Mouse (Mus musculus) yolk sac, embryonic 10.5 days (tissue): ENCODE measurements around the gene Car5a.

Experiments
- DNase-seq: peaks from one replicate; pipeline ENCODE4 v3.0.0-alpha.2; 2017; ENCODE audit warnings: low spot score

The Car5a gene

GRCm38 (mm10) chr8:121954981-121955555, 10.4 kb upstream of the Car5a start:
- no peak for DNase-seq

DNA sequence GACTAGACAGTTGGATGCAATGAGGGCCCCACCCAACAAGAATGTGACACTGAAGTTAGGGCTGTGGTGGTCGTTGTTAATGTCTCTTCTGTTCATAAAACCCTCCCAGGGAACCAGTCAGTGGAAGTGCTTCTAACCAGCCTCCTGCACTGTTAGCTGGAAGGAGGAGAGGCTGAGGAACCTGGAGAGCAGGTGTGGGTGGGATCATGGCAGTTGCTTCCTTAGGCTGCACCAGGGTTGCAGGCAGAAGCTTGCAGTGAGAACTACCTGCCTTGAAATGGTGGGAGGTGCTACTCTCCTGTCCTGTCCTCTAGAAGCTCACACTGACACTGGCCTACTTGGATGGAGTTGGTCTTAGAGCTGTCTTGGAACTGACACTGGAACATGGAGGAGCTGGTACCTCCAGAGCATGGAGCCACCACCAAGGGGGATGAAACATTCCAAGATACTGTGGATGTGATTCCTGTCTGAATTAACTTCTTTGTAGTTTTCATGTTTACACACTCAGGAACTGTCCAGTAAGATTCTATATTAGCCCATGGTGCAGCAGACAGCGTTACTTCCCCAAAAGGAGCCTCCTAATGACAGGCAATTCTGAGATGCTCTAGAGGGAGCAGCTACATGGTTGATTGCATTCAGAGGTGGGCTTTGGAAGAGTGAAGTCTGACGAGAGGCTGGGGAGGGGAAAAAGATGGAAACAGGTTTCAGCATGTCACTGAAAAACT, 9.3 kb upstream of the Car5a start:
- DNase-seq: no peak

DNA sequence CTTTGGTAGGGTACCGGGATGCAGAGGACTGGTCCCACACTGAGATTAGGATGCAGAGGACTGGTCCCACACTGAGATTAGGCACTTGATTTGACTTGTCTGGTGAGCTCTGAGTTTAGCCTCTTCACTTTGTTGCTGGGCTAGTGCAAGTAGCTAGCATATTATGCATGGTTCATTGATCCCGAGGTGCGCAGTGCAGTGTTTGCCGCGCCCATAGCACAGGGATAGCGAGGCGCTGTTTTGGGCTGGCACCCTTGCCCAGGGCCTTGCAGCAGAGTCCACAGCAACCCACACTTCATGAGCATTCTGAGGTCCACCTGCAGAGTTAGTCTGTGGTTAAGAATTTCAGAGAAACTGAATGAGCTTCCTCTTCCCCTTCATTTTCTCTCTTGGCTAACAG, 8.1 kb upstream of the Car5a start:
- no peak for DNase-seq

DNA sequence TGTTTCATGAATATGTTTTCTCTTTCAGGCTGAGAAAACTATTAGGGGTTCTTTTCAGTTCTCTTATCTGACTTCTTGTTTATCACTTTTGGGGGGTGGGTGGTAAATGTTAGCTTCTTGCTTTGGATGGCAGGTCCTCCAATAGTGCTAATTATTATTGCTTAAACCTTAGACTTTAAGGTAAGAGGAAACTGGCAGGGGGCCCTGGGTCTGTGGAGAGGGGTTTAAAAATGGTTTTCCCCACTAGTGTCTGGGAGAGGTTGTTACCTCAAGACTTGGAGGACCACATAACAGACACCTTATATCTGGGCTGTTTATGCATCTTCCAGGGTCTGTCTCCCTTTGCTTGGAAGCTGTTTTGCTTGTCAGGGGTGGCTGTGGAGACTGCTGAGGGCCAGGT, 7.4 kb upstream of the Car5a start:
- no peak for DNase-seq

DNA sequence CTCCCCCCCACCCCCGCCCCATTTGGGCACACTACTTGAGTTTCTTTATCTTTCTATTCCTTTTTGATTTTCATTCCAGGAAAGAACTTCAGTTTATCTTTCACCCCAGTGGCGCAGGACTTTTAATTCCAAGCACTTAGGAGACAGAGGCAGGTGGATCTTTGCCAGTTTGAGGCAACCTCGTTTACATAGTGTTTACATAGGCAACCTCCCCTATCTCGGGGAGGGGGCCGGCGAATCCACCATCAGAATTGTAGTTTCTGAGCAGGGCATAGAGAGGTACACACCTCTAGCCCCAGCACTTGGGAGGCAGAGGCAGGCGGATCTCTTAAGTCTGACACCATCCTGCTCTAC, 6.9 kb upstream of the Car5a start:
- DNase-seq: no peak

DNA sequence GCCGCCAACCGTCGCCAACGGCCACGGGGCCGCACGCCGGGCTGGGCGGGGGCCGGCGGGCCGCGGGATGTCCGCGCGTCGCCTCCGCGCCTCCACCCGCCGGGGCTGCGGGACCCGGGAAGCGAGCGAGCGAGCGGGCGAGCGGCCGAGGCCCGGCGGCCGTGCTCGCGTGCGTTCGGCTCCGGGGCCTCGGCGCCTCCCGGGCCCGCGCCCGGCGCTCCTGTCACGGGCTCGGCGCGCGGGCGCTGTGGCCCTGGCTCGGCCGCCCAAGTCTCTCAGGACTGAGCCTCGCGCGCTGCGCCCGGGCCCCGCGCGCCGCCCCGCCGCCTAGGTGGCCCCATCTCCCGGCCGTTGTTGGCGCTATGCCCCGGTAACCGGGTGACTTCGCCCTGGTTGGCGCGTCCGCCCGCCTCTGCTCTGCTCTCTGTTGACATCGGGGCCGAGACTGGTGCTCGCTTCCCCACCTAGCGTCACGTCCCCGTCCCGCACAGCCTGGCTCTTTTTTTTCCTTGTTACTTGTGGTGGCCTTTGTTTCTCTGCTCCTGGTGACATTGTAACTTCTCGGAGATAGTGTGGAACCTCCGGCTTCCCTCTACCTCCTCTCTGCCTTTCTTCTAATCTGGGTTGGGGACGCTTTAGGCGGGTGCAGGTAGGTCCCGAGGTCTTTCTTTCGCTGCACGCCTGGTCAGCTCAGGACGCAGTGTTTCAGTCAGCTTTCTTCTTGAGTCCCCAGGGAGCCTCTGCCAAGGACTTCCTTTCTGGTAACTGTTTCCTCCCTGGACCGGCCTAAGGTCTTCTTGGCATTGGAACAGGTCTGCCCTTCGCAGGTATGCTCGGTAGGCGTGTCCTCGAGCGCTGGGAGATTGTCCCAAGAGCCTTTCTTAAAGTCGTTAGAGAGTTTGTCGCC, 6.3 kb upstream of the Car5a start:
- DNase-seq: peak; percentile 38

DNA sequence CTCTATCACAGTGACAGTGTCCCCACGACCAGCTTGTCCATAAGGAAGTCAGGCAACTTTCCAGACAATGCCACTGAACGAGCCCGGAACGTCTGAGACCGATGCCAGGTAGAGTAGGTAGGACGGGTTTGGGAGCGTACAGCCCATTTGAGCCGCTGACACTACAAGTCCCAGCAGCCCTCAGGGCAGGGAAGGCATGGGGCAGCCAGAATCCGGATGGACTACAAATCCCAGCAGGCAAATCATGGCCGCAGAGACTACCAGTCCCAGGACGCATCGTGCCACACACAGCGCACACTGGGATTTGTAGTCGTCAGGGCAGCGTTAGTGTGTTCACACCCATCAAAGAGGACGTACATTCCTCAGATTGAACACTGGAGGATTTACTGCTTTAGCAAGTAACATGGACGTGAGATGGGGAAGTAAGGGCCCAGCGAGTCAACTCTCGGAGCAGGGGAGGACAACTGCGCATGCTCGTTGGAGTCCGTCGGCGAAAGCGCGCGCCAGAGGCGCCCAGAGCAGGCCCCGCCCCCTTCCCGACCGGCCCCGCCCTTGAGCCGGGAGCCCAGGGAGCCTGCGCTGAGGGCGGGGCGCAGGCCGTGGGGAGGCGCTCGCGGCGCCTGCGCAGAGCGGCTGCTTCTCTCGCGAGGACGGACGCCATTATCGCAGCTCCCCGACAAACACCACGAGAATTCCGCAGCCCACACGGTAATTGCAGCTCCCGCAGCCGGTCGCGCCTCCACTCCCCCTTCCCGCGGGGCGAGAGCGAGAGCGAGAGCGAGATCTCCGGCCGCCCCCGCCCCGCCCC, 5.4 kb upstream of the Car5a start:
- peak; percentile 98 for DNase-seq

DNA sequence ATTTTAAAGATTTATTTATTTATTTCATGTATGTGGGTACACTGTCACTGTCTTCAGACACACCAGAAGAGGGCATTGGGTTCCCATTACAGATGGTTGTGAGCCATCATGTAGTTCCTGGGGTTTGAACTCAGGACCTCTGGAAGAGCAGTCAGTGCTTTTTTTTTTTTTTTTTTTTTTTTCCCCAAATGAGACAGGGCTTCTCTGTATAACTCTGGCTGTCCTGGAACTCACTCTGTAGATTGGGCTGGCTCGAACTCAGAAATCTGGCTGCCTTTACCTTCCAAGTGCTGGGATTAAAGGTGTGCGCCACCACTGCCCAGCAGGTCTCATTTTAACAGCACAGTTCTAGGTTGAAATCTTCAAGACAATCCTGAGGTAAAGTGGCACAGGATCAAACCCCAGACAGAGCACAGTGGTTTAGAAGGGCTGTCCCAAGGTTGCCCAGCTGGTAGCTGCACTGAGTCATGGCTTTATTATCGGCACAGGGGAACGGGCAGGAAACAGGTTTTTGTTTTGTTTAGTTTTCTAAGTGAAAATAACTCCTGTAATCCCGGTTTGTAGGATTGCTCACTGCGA, 4.6 kb upstream of the Car5a start, which contains the start of gene Banp:
TSS of gene Banp (plus strand) at position 529 of the 579 bp plus-strand sequence.
- DNase-seq: no peak

DNA sequence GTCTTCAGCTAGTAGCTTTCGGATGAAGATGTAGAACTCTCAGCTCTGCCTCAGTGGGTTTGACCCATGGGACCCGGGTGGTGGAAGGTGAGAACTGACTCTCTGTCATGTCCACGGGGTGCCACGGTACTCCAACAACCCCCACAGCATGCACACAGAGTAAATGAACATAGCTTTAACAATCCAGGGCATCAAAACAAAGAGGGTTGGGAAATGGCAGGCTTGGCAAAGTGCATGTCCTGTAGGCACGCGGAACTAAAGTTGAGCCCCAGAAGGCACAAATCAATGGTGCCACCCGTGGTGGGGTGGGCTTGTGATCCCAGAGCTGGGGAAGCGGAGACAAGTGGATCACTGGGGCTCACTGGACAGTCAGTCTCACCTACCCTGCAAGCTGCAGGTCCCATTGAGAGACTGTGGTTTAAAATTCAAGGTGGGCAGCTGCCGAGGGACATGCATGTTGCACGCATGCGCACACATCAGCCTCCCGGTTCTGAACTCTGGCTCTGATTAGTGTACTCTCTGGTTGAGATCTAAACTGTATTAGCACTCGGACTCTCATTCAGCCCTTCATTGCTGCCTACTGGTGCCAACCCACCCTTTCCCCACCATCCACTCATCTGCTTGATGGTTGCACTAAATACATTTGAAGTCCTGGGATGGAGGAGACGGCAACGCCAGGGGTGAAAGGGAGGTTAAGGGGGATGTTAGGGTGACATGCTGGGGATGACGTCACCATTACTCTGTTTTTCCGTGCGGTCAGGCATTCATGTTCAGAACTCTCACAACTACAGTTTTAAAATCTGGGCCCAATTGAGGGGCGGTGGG, 3.8 kb upstream of the Car5a start:
- no peak for DNase-seq

GRCm38 (mm10) chr8:121947753-121948141, 3.0 kb upstream of the Car5a start:
- DNase-seq: peak; percentile 89

DNA sequence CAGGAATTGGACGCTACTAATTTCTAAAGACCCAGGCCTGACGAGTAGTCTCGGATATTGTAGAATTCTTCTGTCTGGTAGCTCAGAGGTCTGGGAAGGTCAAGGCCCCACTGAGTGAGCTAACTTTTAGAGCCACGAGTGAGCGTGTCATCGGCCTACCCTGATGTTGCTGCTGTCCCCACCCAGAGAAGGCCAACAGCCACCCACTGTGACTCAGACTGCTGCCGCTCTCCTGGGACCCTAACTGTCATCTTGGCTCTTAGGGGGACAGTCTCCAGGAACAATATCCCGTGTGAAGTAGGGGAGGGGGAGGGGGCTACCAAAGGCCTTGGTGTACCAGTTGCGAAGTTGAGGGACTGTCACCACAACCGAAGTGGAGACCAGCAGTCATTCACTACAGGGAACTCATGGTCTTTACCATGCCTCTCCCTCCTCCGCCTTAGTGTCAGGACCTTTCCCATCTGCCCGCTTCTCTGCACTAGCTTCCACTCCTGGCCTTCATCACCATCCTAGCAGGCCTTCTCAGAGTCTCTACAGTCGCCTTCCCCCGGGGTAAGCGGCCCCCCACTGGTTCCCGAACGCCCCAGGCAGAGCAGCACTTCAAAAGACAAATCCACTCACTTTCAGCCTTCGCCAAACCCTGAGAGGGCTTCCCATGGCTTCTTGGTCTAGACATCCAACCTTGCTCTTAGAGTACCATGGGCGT, 2.5 kb upstream of the Car5a start:
- DNase-seq: no peak

DNA sequence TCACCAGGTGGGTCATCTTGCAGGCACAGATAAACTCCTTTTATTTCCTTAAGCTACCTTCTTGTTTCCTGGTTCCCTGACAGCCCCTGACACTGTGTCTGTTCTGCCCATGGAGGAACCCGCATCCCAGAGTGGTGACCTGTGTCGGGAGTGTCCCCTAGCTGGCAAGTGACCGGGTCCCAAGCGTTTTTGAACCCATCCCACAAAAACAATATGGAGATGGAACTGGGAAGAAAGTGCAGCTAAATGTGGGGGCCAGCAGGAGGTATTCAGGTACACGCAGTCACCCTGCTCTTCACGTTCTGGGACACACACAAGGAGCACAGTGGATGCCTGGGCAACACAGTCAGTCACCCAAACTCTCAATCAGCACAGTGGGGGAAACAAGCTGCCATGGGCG, 1.6 kb upstream of the Car5a start:
- DNase-seq: no peak

DNA sequence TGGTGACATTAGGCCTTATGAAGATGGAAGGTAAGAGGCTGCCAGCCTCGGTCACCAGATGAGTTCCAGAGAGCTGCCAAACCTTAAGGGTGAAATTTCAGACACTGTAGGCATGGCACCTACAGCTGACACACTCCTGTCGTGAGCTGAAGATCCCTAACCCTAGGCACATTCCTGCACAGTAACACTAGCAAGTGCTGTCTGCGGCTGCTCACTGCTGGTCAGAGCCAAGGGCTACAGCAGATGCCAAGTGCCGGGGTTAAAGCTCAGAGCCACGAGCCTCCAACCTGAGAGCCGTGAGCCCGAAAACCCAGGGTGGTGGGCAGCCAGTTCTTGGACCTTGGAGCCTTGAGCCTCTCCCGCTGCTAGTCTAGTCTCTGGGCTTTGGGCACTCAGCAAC, 988 bp downstream of the Car5a start:
- DNase-seq: no peak

DNA sequence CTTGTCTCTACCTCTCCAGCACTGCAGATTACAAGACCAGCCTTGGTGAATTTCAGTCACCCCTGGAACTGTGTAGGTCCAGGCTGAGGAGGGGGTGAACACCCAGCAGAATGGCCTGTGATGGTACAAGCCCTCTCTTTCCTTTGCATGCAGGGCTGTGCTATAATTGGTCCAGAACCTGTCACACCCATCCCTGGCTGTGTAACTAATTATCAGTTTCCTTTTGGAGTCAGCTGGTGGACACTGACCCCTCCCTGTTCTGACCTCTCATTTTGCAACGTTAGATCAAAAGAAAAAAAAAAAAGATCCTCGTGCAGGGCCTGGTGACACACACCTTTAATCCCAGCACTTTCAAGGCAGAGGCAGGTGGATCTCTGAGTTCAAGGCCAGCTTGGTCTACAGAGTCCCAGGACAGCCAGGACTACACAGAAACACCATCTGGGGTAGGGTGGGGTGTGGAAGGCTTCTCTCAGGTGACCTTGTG, 1.6 kb downstream of the Car5a start:
- no peak for DNase-seq

DNA sequence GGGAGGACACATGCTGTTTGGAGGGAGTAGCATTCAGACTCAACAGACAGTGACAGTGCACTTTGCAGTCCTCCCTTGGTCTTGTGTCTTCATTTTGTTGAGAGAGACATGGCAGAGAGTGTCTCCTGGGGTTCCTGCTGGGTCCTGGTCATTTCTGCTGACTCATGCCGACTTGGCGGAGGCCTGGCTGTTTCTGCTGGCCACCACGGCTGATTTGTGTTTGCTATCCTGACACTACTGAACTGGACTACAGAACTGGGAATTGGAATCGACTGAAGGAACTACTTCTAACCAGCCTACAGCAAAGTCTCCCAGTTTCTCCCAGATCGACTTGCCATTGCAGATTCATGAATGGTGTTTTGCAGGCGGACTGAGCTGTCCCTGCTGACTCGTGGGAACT, 6.0 kb downstream of the Car5a start:
- DNase-seq: no peak

DNA sequence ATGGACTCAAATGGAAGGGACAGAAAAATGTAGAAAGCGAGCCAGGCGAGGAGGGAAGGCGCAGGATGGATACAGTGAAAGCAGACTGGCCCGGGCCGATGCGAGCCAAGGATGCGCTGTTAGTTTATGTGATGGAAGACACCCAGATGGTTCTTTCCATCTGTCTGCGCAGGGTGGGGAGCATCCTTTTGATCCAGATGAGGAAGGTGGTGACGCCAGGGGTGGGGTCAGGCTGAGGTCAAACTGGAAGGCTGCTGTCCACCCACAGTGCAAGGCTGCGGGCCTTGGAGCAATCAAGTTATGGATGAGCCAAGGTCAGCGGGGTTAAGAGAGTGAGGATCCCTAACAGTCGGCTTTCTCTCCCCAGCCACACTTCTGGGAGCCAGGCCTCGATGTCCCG, 8.3 kb downstream of the Car5a start:
- no peak for DNase-seq

DNA sequence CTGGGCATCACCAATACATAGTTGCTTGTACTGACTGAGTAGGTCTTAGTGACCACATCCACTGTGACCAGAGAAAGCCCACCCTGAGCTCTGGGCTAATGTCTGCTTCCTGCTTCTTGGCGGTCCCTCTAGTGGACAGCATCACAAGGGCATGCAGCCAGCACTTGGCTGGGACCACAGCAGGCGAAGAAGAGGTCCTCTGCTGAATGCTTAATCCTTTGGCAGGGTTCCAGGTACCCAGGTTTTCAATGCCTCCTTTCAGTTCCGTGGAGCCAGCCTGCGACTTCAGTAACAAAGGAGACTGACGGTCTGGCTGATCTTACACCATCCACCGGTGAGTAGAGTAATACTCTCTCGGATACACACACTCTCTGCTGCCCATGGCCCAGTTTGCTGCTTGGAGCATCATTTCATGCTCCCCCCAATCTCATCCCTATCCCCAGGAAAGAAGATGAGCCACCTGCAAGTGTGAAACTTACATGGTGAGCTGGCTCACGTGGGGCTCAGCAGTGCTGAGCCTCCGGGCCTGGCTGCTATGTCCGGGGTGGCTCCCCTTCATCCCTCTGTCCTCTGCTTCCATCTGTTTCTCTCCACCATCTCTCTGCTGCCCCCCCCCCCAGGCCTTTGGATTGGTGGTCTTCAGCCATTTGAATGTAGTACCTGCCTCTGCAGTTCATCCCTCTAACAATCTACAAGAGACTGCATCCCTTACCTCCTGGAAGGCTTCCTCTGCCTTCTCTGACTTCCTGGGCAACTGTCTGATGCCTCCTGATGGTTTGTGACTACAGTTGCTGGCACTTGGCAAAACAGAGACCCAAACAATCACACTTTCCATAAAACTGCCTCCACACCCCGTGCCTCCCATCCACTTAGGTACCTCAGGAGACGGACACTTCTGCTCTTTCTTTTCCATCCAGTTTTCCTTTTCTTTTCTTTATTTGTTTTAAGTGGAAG, 9.1 kb downstream of the Car5a start:
- no peak for DNase-seq

DNA sequence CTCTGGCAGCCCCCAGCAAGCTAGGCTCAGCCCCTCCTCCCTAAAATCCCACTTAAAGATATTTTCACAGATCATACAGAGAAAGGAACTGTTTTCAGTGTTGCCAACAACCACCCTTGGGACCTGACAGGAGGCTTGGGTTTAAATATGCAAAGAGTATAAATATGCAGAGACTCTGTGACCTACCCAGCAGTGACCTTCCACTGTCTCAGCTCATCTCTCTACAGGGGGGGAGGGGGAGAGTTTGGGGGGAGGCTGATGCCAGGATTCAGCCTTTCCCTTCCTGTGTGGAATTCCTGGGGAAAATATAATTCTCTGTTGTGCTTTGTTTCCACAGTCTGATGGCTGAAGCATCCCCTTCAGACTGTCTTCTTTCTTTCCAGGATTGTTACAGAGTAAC, 9.8 kb downstream of the Car5a start:
- DNase-seq: no peak

GRCm38 (mm10) chr8:121934506-121934905, 10.2 kb downstream of the Car5a start:
- DNase-seq: no peak
